Mouse (Mus musculus): ENCODE results near the gene Spop.

DNA sequence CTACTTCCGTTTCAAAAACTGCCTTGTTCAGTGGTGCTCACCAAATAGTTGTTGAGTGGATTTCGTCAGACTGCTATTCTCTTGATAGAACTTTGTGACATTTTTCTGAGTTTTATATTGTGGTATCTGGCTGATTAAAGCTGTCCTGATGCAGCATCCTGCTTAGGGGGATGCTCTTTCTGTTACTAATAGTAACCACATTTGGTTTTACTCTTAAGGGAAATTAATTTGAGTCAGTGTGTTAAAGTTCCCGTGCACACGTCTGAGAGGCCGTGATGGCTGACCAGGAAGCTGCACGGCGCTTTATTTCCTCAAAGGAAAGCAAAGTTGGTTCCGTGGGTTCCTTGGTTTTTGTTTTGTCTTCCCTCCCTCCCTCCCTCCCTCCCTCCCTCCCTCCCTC lies 41.5 kb downstream of the Spop start:
- TF ChIP-seq POLR2A (IDR thresholded peaks at IDR 0.05; ENCODE audit: control insufficient read depth, low read depth, low read length): no peak
- no peak for TF ChIP-seq CTCF (IDR thresholded peaks at IDR 0.05; ENCODE audit: control insufficient read depth, insufficient read depth, insufficient replicate concordance, low read depth, low read length)
